Mouse (Mus musculus): ENCODE data around the gene Ppp1r15a. TPM values are rescaled to one million over a fixed set of nuclear protein-coding genes. Genes with fewer than 3 reads are reported as not detected.
"Not testable (repeated sequence)": the region's sequence is repeated elsewhere in the genome, so short reads cannot be mapped to it uniquely, and the experiment has no call there.

Gene Ppp1r15a
- polyA plus RNA-seq, 1 experiment from 2014 or later, result 18.6 TPM

DNA sequence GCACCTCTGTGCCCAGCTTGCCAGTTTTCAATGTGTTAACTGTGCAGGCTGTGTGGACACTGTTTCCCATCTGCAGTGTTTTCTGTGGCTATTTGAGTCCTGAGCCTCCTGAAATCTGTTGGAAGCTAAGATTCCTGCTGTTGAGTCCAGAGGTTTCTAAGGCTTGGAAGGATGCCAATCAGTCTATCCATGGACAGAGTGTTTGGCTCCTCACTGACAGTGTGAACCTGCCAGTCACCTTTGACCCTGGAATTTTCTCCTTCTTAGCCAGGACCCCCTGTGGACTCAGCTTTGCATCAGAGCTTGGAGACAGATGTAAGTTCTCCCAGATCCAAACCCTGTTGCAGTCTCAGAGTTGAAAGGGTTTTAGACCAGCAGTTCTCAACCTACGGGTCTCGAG, 14.1 kb upstream of the Ppp1r15a start:
- WGBS, result 76% methylated on average over 2 of the region's 2 CpGs
- H3K9me3 ChIP-seq, result no peaks in the 10 kb centered on the region
- H3K4me3 ChIP-seq, result no peak overlapping the region
- H3K27ac ChIP-seq (replicated peaks), result no peak overlapping the region
- H3K27me3 ChIP-seq (replicated peaks; ENCODE audit: low read depth, poor library complexity, severe bottlenecking), result no peaks in the 10 kb centered on the region; the same call in 1 of the 2 replicates
- no peak for DNase-seq (ENCODE audit: low spot score)
- H3K36me3 ChIP-seq (replicated peaks), result no peaks in the 10 kb centered on the region
- H3K4me1 ChIP-seq, result peaks cover 17% of the 10 kb centered on the region

- H3K27ac ChIP-seq (replicated peaks), result peak overlapping the region; percentile 30; the same call in 1 of the 2 replicates
Measured at GRCm38 (mm10) chr7:45539095-45539494, 13.0 kb upstream of the Ppp1r15a start.

DNA sequence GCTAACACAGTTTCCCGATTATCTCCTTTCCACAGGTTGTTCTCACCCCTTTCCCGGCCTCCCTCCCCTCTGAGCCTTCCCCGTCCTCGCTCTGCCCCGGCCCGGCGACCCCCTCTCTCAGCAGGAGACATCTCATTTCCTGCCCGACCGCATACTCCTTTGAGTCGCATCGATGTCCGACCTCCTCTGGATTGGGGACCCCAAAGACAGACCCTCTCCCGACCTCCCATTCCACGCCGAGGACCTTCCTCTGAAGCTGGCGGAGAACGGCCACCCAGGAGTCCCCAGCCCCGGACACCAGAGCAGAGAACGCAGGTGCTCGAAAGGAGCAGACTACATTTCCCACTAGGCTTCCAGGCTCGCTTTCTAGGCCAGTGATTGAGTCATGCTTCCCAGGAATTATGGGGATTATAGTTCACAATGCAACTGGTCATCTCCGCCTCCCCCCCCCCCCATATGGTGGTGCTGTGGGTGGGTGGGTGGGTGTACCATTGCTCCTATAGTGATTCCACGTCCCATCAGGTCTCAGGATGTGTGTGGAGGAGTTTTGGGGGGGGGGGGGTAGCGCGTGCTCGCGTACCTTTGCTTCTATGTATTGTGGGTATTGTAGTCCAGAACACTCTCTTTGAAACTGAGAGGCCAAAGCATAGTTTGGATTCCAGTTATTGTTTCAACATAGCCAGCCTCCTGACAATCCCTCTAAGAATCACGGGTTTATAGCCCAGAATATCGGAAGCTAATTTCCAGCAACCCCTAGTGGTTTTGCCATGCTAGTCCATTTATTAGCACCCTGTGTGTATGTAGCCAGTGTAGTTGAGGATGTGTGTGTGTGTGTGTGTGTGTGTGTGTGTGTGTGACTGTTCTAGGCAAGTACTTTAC, 12.3 kb upstream of the Ppp1r15a start:
- Histone ChIP-seq H3K36me3 (replicated peaks) (no peaks in the 10 kb centered on the region), H3K27me3 (replicated peaks; ENCODE audit: low read depth, poor library complexity, severe bottlenecking) (no peaks in the 10 kb centered on the region; the same call in 1 of the 2 replicates), H3K27ac (replicated peaks) (peak overlapping the region; percentile 72), H3K9me3 (no peaks in the 10 kb centered on the region), H3K4me1 (peaks cover 17% of the 10 kb centered on the region), H3K4me3 (peak overlapping the region; percentile 62)
- 3% methylated on average over 29 of the region's 29 CpGs for WGBS
- DNase-seq (ENCODE audit: low spot score), result peak; percentile 61

More at GRCm38 (mm10) chr7:45539095-45539494, 13.0 kb upstream of the Ppp1r15a start:
- no peaks in the 10 kb centered on the region; the same call in 1 of the 2 replicates for H3K27me3 ChIP-seq (replicated peaks; ENCODE audit: low read depth, poor library complexity, severe bottlenecking)
- no peaks in the 10 kb centered on the region for H3K9me3 ChIP-seq
- 89% methylated on average over 3 of the region's 3 CpGs for WGBS
- DNase-seq (ENCODE audit: low spot score), result no peak
- H3K4me3 ChIP-seq, result no peak overlapping the region
- H3K4me1 ChIP-seq, result peaks cover 17% of the 10 kb centered on the region
- no peaks in the 10 kb centered on the region for H3K36me3 ChIP-seq (replicated peaks)

DNA sequence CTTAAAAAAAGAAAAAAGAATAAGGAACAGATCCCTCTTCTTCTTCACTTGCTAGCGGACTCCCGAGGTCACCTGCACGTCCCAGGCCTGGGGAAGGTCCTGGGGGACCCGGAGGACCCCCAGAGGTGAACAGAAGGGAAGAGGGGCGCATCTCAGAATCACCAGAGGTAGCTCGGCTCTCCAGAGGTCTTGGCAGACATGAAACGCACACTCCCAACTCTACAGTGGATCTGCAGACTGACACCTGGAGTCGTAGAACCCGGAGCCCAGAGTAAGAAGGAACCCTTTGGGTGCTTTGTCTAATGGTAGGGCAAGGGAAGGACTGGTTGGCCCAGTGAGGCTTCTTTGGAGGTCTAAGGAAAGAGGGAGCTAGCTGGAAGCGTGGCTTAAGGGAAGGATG, 11.5 kb upstream of the Ppp1r15a start:
- Histone ChIP-seq H3K27me3 (replicated peaks; ENCODE audit: low read depth, poor library complexity, severe bottlenecking) (no peaks in the 10 kb centered on the region; the same call in 1 of the 2 replicates), H3K9me3 (no peaks in the 10 kb centered on the region), H3K4me3 (peak overlapping the region; percentile 62), H3K4me1 (peaks cover 17% of the 10 kb centered on the region), H3K27ac (replicated peaks) (peak overlapping the region; percentile 72; the same call in 1 of the 2 replicates), H3K36me3 (replicated peaks) (no peaks in the 10 kb centered on the region)
- 76% methylated on average over 10 of the region's 10 CpGs for WGBS
- DNase-seq (ENCODE audit: low spot score), result no peak

DNA sequence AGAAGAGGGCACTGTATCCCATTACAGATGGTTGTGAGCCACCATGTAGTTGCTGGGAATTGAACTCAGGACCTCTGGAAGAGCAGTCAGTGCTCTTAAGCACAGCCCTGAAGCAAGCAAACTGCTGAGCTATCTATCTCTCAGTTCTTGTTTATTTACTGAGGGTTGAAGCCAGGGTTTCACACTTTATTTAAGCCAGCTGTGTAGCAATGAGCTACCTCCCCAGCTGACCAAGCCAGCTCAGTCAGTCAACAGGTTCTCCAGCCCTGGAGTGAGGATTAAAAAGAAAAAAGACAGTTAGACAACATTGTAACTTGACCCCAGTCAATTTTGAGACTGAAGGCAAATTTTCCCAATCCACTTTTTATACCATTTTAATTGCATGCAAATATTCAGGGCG, 9.6 kb upstream of the Ppp1r15a start:
- Histone ChIP-seq H3K36me3 (replicated peaks) (no peaks in the 10 kb centered on the region), H3K4me1 (peaks cover 17% of the 10 kb centered on the region), H3K4me3 (no peak overlapping the region), H3K27ac (replicated peaks) (no peak overlapping the region), H3K27me3 (replicated peaks; ENCODE audit: low read depth, poor library complexity, severe bottlenecking) (no peaks in the 10 kb centered on the region; the same call in 1 of the 2 replicates), H3K9me3 (no peaks in the 10 kb centered on the region)
- WGBS, result 75% methylated on average over 1 of the region's 1 CpGs
- DNase-seq (ENCODE audit: low spot score), result no peak

DNA sequence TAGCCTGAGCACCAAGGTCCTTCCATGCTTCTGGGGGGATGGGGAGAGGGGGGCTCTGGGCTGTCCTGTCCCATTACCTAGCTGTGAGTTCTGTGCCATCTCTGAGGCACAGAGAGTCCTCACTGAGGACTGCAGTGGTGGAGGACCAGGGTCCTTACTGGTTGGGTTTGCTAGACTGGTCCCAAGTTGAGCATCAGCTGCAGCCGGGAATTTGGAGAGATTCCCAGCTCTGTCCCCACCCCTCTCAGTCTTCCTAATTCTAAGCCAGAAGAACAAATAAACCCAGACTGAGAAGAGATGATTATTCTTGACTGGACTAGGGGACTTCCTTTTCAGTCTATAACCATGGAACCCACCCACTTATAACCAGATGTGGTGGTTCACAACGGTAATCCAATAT, 4.6 kb upstream of the Ppp1r15a start:
- Histone ChIP-seq H3K9me3 (no peaks in the 10 kb centered on the region), H3K27ac (replicated peaks) (peak overlapping the region; percentile 57; the same call in 1 of the 2 replicates), H3K4me3 (0 out of 2 replicates have a peak overlapping the region, but pooled peaks have one; percentile 23), H3K27me3 (replicated peaks; ENCODE audit: low read depth, poor library complexity, severe bottlenecking) (no peaks in the 10 kb centered on the region), H3K4me1 (peaks cover 20% of the 10 kb centered on the region), H3K36me3 (replicated peaks) (no peaks in the 10 kb centered on the region)
- DNase-seq (ENCODE audit: low spot score), result no peak
- 78% methylated on average over 2 of the region's 2 CpGs for WGBS

DNA sequence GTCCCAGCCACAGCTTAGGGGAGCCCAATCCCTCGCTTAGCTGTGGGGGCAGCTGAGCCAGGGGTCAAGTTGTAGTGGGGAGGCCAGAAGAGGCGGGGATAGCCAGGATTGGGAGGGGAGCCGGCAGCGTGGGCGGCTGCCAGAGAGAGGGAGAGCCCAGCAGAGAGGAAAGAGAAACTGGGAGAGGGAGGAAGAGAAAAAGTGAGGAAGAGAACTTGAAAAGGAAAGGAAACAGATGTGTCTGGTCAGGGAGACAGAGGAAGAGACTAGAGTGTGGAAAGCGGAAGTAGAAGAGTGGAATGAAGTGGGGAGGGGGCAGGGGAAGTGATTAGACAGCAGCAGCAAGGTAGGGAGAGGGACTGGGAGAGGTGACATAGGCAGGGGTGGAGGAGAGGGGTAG, 3.4 kb upstream of the Ppp1r15a start:
- Histone ChIP-seq H3K4me3 (no peak overlapping the region; the same call in 1 of the 2 replicates), H3K27me3 (replicated peaks; ENCODE audit: low read depth, poor library complexity, severe bottlenecking) (no peaks in the 10 kb centered on the region), H3K4me1 (peaks cover 32% of the 10 kb centered on the region), H3K9me3 (no peaks in the 10 kb centered on the region), H3K27ac (replicated peaks) (peak overlapping the region; percentile 71), H3K36me3 (replicated peaks) (peaks cover 4% of the 10 kb centered on the region)
- WGBS, result 18% methylated on average over 6 of the region's 6 CpGs
- no peak for DNase-seq (ENCODE audit: low spot score)

- H3K27ac ChIP-seq (replicated peaks); H3K9me3 ChIP-seq; H3K4me3 ChIP-seq; DNase-seq (ENCODE audit: low spot score); H3K27me3 ChIP-seq (replicated peaks; ENCODE audit: low read depth, poor library complexity, severe bottlenecking): not testable (repeated sequence)
- WGBS, result 88% methylated on average over 6 of the region's 6 CpGs
- Histone ChIP-seq H3K4me1 (peaks cover 48% of the 10 kb centered on the region), H3K36me3 (replicated peaks) (peaks cover 22% of the 10 kb centered on the region)
Measured at GRCm38 (mm10) chr7:45527169-45527568, 1.1 kb upstream of the Ppp1r15a start.

DNA sequence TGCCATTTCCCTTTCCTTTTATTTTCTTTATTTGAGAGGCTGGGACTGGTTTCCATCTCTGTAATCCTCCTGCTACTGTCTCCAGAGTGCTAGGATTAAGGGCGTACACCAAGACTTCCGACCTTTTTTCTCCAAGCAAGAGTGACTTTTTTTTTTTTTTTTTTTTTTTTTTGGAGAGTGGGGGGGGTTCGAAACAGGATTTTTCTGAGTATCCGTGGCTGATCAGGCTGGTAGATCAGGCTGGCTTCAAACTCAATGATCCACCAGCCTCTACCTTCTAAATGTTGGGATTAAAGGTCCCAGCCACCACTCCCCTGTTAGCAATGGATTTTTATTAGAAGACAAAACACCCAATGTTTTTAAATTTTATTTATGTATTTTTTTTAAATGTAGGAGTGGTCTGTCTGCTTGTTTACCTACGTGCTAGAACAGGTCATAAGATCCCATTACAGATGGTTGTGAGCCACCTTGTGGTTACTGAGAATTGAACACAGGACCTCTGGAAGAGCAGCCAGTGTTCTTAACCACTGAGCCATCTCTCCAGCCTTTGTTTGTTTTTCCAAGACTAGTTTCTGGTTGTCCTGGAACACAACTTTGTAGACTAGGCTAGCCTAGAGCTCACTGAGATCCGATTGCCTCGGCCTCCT, 529 bp upstream of the Ppp1r15a start:
- no peaks in the 10 kb centered on the region for H3K9me3 ChIP-seq
- no peak for DNase-seq (ENCODE audit: low spot score)
- peak overlapping the region; percentile 95 for H3K27ac ChIP-seq (replicated peaks)
- peaks cover 22% of the 10 kb centered on the region for H3K36me3 ChIP-seq (replicated peaks)
- 24% methylated on average over 7 of the region's 7 CpGs for WGBS
- H3K4me3 ChIP-seq, result peak overlapping the region; percentile 96
- peaks cover 53% of the 10 kb centered on the region for H3K4me1 ChIP-seq
- H3K27me3 ChIP-seq (replicated peaks; ENCODE audit: low read depth, poor library complexity, severe bottlenecking), result no peaks in the 10 kb centered on the region

DNA sequence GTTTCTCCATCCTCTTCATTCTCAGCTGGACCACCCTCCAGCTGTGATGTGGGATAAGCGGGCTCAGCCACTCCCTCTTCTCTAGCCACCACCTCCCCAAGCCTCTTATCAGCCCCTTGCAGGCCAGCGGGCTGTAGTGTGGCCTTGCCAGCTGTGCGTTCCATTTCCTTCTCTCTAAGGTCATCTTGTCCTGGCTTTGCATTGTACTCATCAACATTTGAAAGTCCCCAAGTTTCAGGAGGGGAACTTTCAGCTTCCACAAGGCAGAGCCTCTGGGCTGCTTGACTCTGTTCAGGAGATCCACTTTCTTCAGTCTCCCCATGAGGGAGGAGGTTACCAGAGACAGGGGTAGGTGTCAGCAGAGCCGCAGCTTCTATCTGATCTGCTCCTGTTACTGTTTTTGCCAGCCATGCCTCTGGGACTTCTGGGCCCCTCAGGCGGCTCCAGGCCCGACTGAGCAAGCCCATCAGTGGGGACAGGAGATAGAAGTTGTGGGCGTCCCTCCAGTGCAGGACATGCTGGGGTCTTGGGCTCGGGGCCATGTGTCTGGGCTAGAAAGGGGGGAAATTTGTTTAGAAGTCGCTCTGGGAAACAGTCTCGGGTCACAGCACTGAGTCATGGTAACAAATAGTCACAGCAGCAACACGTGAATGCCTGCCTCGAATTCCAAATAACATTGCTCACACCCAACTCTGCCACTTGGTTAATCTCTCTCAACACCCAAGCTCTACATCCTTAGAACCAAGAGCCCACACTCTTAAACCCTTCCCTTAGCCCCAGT, 1.0 kb downstream of the Ppp1r15a start:
- H3K27ac ChIP-seq (replicated peaks), result peak overlapping the region; percentile 95
- WGBS, result 32% methylated on average over 12 of the region's 12 CpGs
- no peaks in the 10 kb centered on the region for H3K9me3 ChIP-seq
- H3K4me3 ChIP-seq, result peak overlapping the region; percentile 96
- no peak for DNase-seq (ENCODE audit: low spot score)
- H3K27me3 ChIP-seq (replicated peaks; ENCODE audit: low read depth, poor library complexity, severe bottlenecking), result no peaks in the 10 kb centered on the region
- peaks cover 46% of the 10 kb centered on the region for H3K4me1 ChIP-seq
- H3K36me3 ChIP-seq (replicated peaks), result peaks cover 22% of the 10 kb centered on the region

DNA sequence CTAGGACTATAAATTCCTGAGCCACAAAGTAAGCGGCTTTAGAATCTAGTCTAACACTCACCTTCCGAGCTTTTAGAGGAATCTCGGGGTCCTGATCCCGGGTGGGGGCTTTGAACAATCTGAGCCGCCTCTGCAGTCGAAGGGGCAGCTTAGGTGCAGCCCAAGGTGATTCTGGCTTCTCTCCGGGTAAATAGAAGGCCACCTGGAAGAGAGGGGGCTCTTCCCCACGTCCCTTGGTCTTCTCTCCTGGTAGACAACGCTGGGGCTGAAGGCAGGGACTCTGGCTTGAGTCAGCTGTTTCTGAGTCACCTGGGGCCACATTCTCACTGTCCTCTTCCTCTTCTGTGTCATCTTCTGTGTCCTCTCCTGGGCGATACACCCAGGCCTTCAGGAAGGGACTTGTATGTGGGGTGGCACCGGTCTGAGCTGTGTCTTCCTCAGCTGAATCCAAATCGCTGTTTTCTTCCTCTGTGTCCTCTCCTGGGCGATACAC, 2.3 kb downstream of the Ppp1r15a start:
- peak overlapping the region; percentile 35 for H3K4me3 ChIP-seq
- H3K36me3 ChIP-seq (replicated peaks), result peaks cover 22% of the 10 kb centered on the region
- H3K27ac ChIP-seq (replicated peaks), result no peak overlapping the region
- H3K4me1 ChIP-seq, result peaks cover 33% of the 10 kb centered on the region
- H3K9me3 ChIP-seq, result no peaks in the 10 kb centered on the region
- H3K27me3 ChIP-seq (replicated peaks; ENCODE audit: low read depth, poor library complexity, severe bottlenecking), result no peaks in the 10 kb centered on the region
- 86% methylated on average over 13 of the region's 13 CpGs for WGBS
- DNase-seq (ENCODE audit: low spot score), result no peak
